Mouse (Mus musculus): ENCODE measurements around the gene Ikbkg.
"Not testable (repeated sequence)": the region's sequence is repeated elsewhere in the genome, so short reads cannot be mapped to it uniquely, and the experiment has no call there.

Ikbkg gene

DNA sequence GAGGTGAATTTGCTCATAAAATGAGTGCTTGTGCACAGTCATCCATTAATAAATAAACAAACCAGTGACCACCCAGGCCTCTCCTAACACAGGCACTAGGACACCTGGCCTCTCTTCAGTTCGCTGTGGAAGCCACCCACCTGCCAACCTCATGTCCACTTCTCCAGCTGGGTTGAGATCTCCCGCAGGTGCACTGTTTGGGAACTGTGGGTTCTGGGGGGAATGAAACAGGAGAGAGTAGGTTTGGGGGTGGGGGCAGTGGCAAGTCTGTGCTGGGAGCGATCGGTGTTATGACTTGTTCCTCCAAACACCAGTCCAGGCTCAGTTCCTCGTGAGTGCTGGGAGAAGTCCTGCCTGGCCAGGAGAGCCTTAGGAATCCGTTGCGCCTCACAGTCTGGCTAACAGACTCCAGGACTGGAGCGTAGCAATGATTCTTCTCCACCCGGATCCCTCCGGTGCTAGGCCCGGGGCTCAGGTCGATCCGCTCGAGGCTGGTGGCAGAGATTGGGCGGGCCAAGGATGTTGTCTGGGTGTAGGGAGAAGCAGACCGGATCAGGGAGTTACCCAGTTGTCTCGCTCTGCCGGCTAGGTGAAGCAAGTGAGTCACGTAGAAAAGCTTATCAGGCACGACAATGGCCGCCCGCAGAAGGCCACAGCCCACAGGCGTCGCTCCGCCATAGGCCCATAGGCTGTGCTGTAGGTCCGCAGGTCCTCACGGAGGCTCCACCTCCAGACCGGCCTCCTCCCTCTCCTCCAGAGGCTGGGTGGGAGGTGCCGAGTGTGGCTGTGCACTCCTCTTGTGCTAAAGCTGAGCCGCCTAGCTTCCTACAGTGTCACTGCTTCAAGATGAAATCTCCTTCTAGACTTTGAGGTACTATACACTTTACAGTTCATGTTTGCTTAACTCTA, at the start of gene Ikbkg, which contains the start of gene Fam3a:
Ikbkg (plus strand) TSS at position 756 of the 909 bp plus-strand sequence.
Fam3a (minus strand) TSS at position 738 of the 909 bp plus-strand sequence.
- peak; percentile 70 for DNase-seq (ENCODE audit: extremely low spot score, low spot score)

DNA sequence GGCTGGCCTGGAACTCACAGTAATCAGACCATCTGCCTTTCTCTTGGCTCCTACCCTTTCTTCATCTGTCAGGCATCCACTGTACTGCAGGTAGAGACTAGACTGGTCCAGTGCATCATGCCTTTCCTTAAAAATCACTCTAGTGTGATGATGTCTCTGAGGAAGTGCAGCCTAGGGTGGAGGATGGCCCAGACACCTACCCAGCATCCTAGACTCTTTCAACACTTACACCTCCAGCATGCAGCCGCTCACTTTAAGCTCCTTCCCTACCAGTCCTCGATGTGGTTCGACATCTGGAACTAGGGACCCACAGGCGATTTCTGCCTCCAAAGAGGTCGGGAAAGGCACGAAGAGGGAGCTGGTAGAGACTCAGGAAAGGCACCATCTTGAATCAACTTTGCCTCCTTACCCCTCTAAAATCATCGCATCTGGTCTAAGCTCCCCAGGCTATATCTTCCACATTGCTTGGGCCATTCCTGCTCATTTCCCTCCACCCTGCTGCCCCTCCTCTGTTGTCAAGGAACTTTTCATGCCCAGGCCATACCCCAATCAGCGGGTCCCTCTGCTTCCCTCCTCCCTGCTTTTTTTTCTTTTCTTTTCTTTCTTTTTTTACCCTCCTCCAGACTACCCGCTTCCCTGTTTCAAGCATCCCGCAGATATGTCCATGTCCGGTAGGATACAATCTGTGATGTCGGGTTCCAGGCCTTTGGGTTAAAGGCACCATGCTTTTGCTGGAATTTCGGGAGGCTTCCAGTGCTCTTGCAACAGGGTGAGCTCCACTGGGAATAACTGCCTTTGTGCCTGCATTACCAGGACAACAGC, 40.2 kb upstream of the Ikbkg start:
- DNase-seq (ENCODE audit: extremely low spot score, low spot score), result peak; percentile 16

DNA sequence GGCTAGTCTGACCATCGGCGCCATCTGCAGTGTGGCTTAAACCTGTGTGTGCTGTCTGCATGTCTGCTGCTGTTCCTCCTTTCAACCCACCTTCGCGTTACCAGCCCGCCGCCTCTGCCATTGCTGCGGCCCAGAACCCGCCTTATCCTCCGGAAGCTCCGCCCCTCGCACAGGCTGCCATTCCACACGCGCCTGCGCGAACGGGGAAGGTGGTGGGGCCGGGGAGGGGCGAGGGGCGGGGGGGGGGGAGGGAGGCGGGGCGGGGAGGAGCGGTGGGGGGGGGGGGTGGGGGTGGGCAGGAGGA, 39.7 kb upstream of the Ikbkg start, which contains the start of gene Lage3:
Lage3 (minus strand) TSS at position 152 of the 304 bp plus-strand sequence.
- DNase-seq (ENCODE audit: extremely low spot score, low spot score), result peak; percentile 58

DNA sequence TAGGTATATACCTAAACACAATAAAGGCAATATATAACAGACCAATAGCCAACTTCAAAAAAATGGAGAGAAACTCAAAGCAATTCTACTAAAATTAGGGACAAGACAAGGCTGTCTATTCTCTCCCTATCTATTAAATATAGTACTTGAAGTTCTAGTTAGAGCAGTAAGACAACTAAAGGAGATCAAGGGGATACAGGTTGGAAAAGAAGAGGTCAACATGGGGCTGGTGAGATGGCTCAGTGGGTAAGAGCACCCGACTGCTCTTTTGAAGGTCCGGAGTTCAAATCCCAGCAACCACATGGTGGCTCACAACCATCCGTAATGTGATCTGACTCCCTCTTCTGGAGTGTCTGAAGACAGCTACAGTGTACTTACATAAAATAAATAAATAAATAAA, 36.0 kb upstream of the Ikbkg start:
- not testable (repeated sequence) for DNase-seq (ENCODE audit: extremely low spot score, low spot score)

DNA sequence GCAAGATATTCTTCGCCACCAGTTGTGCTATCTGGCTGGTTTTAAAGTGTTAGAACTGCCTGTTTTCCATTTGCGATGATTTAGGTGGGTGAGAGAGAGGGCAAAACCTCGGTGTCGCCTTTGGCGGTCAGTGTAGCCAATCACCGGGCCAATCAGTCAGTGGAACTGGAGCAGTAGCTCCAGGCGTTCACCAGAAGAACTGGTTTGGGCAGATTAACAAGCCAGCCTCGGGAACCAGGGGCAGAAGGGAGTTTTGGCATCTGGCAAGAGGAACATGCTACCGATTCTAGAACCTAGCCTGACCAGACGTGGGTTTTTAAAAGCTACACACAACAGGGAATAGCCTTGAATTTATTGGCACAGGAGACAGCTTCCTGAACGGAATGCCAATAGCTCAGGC, 33.9 kb upstream of the Ikbkg start:
- DNase-seq (ENCODE audit: extremely low spot score, low spot score), result no peak

DNA sequence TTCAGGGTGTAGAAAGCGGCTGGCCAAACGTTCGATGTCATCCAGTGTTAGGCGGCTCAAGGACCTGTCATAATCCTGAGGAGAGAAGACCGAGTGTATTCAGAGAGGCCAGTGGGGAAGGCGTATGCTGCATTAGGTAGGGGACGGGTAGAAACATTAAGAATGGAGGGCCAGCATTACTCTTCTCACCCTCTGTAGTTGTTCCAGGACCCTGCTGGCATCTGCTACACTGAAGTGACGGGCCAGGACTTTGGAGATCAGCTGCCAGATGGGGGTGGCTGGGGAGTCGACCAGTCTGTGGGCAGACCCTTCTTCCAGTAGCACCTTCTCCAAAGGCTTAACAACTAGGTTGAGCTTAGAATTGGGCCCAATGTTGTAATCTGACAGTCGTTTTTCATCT, 25.6 kb upstream of the Ikbkg start:
- DNase-seq (ENCODE audit: extremely low spot score, low spot score), result no peak

DNA sequence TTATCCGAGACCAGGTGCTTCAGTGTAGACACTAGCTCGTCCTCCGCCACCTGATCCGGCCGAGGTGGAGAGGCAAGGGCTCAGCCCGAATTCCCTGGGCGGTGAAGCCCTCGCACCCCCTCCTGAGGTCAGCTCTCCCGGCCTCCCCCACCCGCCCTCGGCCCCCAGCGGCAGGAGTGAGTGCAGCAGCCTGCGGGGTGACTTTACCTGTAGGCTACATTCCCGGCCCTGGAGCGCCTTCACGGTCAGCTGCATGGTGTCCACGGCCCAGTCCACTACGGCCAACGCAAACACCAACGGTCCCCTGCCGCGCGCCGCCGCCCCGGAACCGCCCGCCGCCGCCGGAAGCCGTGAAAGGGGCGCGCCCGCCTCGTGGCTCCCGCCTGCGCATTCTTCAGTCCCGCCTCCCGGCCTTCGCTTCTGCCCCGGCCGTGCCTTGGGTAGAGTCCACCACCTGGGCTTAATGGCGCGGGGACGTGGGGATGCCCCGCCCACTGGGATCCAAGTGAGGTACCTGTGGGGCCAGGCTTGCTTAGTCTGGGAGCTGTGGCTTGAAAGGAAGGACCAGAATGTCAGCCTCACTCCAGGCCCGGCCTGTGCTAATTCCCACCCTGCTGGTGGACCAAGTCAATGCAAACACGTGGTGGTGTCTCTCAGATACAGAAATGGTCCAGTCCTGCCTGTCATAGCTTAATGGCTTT, 24.7 kb upstream of the Ikbkg start:
- DNase-seq (ENCODE audit: extremely low spot score, low spot score), result peak; percentile 69

DNA sequence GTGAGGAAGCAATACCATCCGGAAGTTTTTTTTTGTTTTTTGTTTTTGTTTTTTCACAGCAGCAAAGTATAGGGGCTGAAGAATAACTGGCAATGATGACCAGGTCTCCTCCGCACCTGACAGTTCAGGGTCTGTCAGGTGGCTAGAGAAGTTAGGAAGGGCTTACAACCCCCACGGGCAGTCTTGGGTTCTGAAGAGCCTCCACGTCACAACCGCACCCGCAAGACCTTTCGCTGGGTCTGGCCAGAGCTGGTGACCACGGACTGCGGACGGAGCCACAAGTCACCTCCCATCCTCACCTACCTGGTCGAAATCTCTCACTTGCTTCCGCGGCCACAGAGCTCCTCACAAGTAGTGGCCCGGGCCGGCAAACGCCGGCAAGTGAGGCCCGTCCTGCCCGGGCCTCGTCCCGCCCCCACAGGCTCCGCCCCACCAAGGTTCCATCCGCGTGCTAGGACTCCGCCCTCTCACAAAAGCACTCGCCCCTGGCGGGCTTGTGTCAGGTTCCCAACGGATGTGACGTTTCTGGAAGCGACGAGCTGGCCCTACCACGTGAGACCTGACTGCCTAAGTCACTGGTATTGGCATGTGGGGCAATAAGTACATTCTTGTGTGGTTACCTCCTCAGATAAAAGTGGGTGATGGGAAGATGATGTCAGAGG, 20.1 kb upstream of the Ikbkg start, which contains the start of the genes Ubl4a and Slc10a3:
Ubl4a (minus strand) TSS at position 331 of the 662 bp plus-strand sequence.
Slc10a3 (minus strand) TSS at position 462 of the 662 bp plus-strand sequence.
- peak; percentile 71 for DNase-seq (ENCODE audit: extremely low spot score, low spot score)

DNA sequence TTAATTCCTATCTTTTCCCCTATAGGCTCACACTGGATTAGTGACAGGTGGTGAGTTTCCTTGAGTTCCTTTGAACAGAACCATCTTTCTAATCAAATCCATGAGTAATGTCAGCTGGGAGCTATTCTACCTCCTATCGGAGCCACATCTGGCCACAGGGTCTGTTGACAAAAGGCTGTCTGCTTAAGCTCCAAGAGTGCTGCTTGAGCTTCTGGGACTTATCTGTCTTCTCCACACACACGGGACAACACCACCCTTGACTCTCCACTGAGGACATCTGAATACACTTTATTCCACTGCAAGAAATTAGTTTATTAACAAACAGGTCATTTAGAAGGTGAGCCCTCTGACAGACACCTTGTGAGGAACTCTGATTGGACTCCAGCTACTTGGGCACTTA, 8.6 kb upstream of the Ikbkg start:
- DNase-seq (ENCODE audit: extremely low spot score, low spot score), result no peak

DNA sequence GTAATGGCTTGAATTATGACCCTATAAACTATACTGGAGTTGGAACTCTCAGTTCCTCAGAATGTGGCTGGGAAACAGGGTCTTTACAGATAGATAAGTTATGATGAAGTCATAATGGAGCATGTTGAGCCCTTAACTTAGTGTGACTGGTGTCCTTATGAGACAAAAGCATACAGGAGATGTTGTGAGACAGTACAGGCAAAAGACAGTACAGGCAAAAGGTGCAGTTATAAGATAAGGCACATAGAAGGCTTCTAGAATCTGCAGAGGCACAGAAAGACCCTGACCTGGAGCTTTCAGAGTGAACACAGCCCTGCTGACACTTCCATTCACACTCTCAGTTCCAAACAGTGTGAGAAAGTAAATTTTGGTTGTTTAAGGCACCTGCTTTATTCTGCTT, 4.9 kb upstream of the Ikbkg start:
- DNase-seq (ENCODE audit: extremely low spot score, low spot score), result no peak

DNA sequence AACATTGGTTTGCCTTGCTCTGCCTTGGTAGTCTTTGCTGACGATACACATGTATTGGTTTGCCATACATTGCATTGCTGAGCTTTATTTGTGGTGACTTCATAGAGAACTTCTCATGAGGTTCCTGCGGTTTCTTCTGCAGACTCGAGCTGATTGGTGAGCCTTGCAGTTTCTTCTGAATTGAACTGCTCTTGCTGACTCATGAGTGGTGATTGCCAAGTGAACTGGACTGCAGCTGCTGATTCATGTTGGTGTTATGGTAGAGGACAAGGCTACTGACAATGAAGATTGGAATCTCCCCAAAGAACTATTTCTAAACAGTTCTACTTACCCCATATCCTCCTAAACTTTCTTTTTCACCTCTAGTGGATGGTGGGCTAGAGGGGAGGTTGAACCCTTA, 7.0 kb downstream of the Ikbkg start:
- DNase-seq (ENCODE audit: extremely low spot score, low spot score), result no peak

DNA sequence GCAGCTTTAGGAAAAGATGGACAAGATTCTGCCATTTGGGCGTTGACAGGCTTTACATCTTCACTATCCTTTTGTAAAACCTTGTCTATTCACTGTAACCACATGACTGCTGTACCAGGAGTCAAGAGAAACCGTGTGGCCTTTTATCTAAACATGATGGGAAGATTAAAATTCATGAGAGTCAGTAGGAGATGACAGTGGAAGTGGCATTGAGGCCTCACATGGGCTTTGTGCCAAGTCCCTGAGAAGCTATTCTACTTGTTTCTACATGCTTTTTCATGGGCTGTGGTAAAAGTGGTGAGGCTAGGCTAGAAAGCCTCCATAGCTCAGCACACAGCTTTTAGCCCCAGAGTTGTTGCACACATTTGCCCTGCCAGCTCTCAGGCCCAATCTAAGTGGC, 15.2 kb downstream of the Ikbkg start:
- no peak for DNase-seq (ENCODE audit: extremely low spot score, low spot score)

DNA sequence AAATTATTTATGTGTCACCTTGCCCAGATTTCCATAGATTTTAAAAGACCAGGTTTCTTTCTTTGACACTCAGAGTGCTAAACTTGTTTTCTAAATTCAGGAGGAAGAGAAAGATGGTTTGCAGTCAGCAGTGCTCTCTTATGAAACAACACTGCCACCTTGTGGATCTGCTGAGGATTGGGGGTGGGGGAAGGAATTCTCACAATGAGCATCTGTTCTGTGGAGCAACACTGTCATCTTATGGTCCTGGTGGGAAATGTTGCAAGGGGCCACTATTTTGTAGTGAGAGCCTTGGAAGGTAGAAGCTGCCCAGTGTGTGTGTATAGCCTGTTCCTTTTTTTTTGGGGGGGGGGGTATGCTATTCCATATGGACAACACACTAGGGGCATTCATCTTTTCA, 20.3 kb downstream of the Ikbkg start:
- DNase-seq (ENCODE audit: extremely low spot score, low spot score), result peak; percentile 61

DNA sequence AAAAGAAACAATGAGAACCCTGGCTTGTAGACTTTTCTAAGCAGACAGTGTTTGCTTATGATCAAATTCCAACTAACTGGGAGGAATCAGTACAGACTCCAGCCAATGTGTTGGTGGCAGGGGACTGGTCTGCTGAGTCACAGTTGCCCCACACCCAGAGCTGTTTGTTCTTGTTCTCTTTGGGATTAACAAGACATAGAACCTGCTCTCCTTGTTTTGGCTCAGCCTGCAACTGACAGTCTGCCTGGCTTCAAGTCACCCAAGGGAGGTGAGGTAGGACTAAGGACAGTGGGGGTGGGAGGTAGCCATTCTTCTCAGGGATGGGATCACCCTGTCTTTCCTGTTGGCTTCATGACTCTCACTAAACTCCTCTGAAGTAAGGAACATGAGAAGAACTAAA, 31.4 kb downstream of the Ikbkg start:
- no peak for DNase-seq (ENCODE audit: extremely low spot score, low spot score)

DNA sequence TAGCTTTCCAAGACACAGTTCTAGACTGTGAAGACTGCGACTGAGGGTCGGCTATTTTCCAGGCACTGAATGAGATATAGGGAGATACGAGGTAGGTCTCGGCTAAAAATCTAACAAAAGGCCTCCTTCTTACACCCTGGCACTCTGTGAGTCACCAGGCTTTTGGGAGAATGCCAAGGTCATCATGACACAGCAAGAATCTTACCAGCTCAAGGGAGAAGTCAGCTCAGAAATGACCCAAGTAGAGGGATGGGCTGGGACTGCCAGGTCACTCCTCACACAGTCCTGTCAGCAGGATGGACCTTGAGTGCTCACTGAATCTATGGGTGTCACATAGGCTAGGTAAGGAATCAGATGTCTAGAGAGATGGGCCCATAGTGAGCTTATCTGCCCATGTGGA, 32.1 kb downstream of the Ikbkg start:
- DNase-seq (ENCODE audit: extremely low spot score, low spot score), result no peak

DNA sequence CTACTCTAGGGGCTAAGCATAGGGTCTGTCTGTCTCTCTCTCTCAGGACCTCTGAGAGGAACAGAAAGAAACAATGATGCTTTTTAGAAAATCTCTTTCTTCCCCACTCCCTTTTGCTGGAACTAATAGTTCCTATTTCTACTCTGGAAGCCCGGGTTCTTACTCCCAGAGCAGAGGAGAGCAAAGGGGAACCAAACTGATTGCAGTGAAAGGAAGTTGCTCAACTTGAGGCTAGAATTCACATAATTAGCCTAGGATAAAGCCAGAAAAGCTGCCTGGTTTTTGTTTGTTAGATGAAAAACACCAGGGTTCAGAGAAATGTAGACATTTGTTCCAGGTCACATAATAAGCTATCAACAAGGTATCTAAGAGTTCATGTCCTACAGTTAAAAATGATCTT, 33.2 kb downstream of the Ikbkg start:
- no peak for DNase-seq (ENCODE audit: extremely low spot score, low spot score)

DNA sequence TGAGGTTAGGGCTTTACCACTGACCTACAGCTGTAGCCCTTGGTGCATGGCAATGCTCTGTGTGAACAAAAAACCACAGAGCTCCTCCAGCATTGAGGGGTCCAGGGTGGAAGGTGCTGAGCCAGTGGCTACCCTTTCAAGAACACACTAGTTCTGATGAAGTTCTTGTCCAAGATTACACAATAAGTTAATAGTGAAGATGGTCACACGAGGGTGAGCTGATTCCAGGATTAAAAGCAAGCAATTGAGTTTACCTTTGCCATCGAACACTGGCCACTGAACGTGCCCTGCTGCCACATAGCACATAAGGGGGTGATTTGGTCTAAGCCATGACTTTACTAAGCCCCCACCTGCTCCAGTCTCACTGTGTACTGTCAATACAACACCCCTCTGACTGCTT, 34.0 kb downstream of the Ikbkg start:
- DNase-seq (ENCODE audit: extremely low spot score, low spot score), result no peak

DNA sequence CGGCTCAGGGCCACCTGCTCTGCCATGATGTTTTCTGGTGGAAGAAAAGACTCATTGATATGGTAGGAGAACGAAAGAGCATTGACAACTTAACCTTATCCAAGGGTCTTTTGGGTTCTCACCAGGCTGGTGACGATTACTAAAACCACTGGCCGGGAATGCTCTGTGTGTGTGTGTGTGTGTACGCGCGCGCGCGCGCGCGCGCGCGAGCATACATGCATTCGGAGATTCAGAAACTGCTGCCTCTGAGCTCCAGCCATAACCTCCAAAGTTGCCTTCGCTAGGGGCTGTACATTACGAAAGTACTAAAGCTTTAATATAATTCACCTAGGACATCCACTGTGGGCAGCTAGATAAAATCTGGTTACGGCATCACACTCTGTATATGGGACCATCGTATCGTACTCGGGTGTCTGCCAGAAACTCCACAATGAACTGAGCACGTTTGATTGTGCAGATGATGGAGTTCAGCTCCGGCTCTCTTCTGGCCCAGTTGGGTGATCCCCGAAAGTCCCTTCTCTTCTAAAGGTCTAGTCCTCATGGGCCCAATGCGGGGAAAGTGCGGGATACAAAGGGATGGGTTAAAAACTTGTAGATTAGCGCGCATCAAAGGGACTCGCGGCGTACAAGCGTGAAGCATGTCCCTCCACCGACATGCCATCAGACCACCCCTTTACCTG, 35.2 kb downstream of the Ikbkg start:
- peak; percentile 16 for DNase-seq (ENCODE audit: extremely low spot score, low spot score)

DNA sequence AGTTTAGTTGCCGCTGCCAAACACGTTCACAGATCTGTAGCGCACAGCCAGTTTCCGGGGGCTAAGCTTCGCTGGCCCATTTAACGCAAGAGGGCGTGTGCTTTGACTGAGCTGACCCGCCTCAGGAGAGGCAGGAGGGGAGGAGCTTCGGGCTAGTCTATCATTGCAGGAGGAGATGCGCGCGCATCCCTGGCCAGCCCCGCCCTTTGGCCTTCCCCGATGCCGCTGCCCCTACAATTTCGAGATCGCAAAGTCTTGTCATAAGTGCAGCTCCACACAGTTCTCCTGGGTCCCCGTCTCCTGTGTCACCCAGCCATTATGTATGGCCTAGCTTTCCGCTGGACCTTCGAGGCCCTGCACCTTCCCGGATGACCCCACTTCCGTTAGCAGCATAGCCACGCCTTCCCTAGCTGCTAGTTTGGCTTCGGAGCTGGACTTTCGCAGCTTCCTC, 35.8 kb downstream of the Ikbkg start, which contains the start of gene G6pdx:
G6pdx (minus strand) TSS at position 369 of the 451 bp plus-strand sequence.
- DNase-seq (ENCODE audit: extremely low spot score, low spot score), result peak; percentile 79

DNA sequence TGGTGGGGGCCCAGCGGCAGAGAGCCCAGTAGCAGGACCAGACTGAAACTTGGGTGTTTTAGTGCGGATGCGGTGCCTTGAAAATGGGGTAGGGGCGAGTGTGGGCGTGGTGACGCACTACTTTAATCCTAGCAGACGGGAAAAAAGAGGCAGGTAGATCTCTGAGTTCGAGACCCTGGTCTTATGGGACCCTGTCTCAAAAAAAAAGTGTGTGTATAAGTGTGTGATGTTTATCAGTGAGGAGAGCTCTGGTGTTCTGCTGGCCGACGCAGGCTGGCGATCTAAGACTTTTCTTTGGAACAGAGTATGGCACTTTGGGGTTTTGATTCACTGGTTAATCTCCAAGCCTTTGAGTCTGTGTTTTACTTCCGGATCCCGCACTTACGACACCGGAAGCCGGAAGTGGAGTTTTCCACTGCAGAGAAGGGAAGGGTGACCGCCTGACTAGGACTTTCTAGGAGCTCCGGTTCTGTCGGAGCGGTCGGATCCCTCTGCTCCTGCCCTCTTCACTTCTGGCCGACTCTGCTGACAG, 36.3 kb downstream of the Ikbkg start:
- peak; percentile 77 for DNase-seq (ENCODE audit: extremely low spot score, low spot score)
